12 mouse cellular contexts compared by ENCODE assay signal in the genomic region with DNA sequence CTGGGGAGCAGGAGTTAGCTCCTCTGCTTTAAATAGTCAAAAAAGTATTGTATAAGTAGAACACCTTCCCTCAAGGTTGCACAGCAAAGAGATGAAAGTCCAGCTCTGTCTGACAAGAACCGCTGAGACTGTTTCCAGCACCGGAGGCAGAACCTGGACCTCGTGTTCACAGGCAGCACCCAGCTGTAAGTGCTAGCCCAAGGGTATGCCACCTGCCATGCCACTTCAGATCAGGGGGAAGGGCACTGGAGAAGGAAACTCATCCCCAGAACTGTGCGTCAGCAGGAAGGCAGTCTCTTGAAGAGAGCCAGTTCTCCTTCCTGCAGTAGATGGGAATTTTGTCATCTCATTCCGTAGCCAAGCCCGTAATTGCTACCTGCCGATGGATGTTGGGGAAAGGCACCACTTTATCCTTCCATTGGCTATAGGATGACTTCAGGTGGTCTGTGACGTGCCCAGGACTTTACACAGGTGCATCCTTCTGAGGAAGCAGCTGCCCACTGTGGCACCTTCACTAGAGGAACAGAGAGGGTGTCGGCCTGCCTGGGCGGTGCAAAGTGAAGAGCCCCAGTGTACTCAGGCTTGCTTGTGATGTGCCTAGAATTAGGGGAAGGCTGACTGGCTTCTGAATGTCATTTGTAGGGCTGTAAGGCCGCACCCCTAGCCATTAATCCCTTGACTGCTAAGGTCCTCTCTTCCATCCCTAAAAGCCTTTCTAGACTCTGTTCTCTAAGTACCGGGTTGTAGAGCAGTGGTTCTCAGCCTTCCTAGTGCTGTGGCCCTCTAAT.
DNase-seq lines count a peak whose midpoint lies in the region; ATAC-seq and TF ChIP-seq lines count a peak whose summit lies in the region.
"Had no signal": no experiment of that assay in that cellular context is flagged by ENCODE, and none has a peak within 500 bp of the region (broad histone marks: within the 10 kb centered on the region; RNA-seq: fewer than 3 reads in every experiment).

No protein-coding gene starts in this region.

- no peaks in the 10 kb centered on the region for H3K27me3 ChIP-seq in heart, embryonic 11.5 days (ENCODE audit: control insufficient read depth, insufficient read depth, low read length)
- H3K27me3 ChIP-seq in heart, embryonic 16.5 days (ENCODE audit: control insufficient read depth, insufficient read depth, low read length): no peaks in the 10 kb centered on the region
- H3K27me3 ChIP-seq in splenic B cell, adult 2 months (ENCODE audit: control insufficient read depth, insufficient read depth, low read length, poor library complexity, severe bottlenecking): no peaks in the 10 kb centered on the region
- H3K27me3 ChIP-seq in midbrain, postnatal 0 days (ENCODE audit: insufficient read depth, low read length): no peaks in the 10 kb centered on the region
- H3K27me3 ChIP-seq: hindbrain, embryonic 15.5 days had no signal

- intact Hi-C loops in heart, postnatal 10 days (cut with DNase I): loop anchor here (5.0 kb wide), 1 partner anchor 69 kb away; no protein-coding TSS in a partner anchor

- H3K4me3 ChIP-seq in heart, embryonic 11.5 days (ENCODE audit: low read depth, low read length): no peak overlapping the region
- H3K4me3 ChIP-seq in heart, embryonic 16.5 days (ENCODE audit: low read length): no peak overlapping the region
- no peak overlapping the region for H3K4me3 ChIP-seq in midbrain, postnatal 0 days (ENCODE audit: low read depth, low read length)
- H3K4me3 ChIP-seq: embryonic facial prominence, embryonic 10.5 days; forebrain, embryonic 10.5 days; hindbrain, embryonic 15.5 days had no signal

- no peak for TF ChIP-seq CTCF in midbrain, postnatal 0 days (IDR thresholded peaks at IDR 0.05)

- H3K4me1 ChIP-seq in heart, embryonic 11.5 days (ENCODE audit: control insufficient read depth, insufficient read depth, low read length): peaks cover 39% of the 10 kb centered on the region
- peaks cover 53% of the 10 kb centered on the region for H3K4me1 ChIP-seq in heart, embryonic 16.5 days (ENCODE audit: control insufficient read depth, insufficient read depth, low read length)
- no peaks in the 10 kb centered on the region for H3K4me1 ChIP-seq in midbrain, postnatal 0 days (ENCODE audit: insufficient read depth, low read length)
- H3K4me1 ChIP-seq: embryonic facial prominence, embryonic 10.5 days; forebrain, embryonic 10.5 days; hindbrain, embryonic 15.5 days had no signal

- no peaks in the 10 kb centered on the region for H3K36me3 ChIP-seq in heart, embryonic 11.5 days (ENCODE audit: control insufficient read depth, insufficient read depth, low read length)
- H3K36me3 ChIP-seq in heart, embryonic 16.5 days (ENCODE audit: control insufficient read depth, insufficient read depth): no peaks in the 10 kb centered on the region
- H3K36me3 ChIP-seq in splenic B cell, adult 2 months (ENCODE audit: control insufficient read depth, insufficient read depth, low read length, poor library complexity, severe bottlenecking): no peaks in the 10 kb centered on the region
- H3K36me3 ChIP-seq in midbrain, postnatal 0 days (ENCODE audit: insufficient read depth, low read length): no peaks in the 10 kb centered on the region
- H3K36me3 ChIP-seq: embryonic facial prominence, embryonic 10.5 days; forebrain, embryonic 10.5 days; hindbrain, embryonic 15.5 days had no signal

- peak overlapping the region; percentile 46; the same call in 1 of the 2 replicates for H3K4me2 ChIP-seq in heart, embryonic 11.5 days
- peak overlapping the region; percentile 69; the same call in 1 of the 2 replicates for H3K4me2 ChIP-seq in heart, embryonic 16.5 days (ENCODE audit: low read depth, low read length)
- H3K4me2 ChIP-seq in midbrain, postnatal 0 days (ENCODE audit: low read depth, low read length, poor library complexity, severe bottlenecking): no peak overlapping the region
- H3K4me2 ChIP-seq: hindbrain, embryonic 15.5 days had no signal

- WGBS in heart, embryonic 11.5 days (ENCODE audit: insufficient replicate concordance): 86% methylated on average over 12 of the region's 12 CpGs
- 90% methylated on average over 12 of the region's 12 CpGs for WGBS in heart, embryonic 16.5 days
- 88% methylated on average over 12 of the region's 12 CpGs for WGBS in midbrain, postnatal 0 days

- no peak overlapping the region for H3K27ac ChIP-seq in heart, embryonic 11.5 days (ENCODE audit: low read depth, low read length)
- peak overlapping the region; percentile 93 for H3K27ac ChIP-seq in heart, embryonic 16.5 days (ENCODE audit: low read length)
- no peak overlapping the region for H3K27ac ChIP-seq in midbrain, postnatal 0 days (ENCODE audit: low read depth, low read length)
- H3K27ac ChIP-seq: embryonic facial prominence, embryonic 10.5 days; forebrain, embryonic 10.5 days; hindbrain, embryonic 15.5 days had no signal

- ATAC-seq in heart, embryonic 11.5 days (replicated peaks; ENCODE audit: insufficient number of reproducible peaks, low FRiP score, low TSS enrichment): no peak
- no peak for ATAC-seq in heart, embryonic 16.5 days (replicated peaks; ENCODE audit: extremely low read depth, insufficient read depth, low FRiP score)
- no peak for ATAC-seq in midbrain, postnatal 0 days (ENCODE audit: low FRiP score)

- no peaks in the 10 kb centered on the region for H3K9me3 ChIP-seq in heart, embryonic 11.5 days (replicated peaks; ENCODE audit: control insufficient read depth, low read length)
- peaks cover 6% of the 10 kb centered on the region; the same call in 1 of the 2 replicates for H3K9me3 ChIP-seq in heart, embryonic 16.5 days (replicated peaks; ENCODE audit: control insufficient read depth, low read length)
- no peaks in the 10 kb centered on the region for H3K9me3 ChIP-seq in midbrain, postnatal 0 days (ENCODE audit: low read length)
- H3K9me3 ChIP-seq: embryonic facial prominence, embryonic 10.5 days; hindbrain, embryonic 15.5 days had no signal

- DNase-seq in heart, postnatal 10 days: no peak
- peak; percentile 25 to 43 for DNase-seq in spleen, adult 18-20 months
- DNase-seq in spleen, postnatal 4 days (ENCODE audit: low spot score in 2 of 2): no peak
- DNase-seq in splenic B cell, adult 2 months (ENCODE audit: low read depth, low spot score): peak; percentile 62
- no peak for DNase-seq in left cerebral cortex, adult 8-10 months (ENCODE audit: low spot score in 2 of 2)
- DNase-seq in midbrain, postnatal 0 days (ENCODE audit: low spot score): no peak
- DNase-seq: adrenal gland, postnatal 36 days had no signal

- H3K9ac ChIP-seq in heart, embryonic 11.5 days (ENCODE audit: low read depth, low read length): no peak overlapping the region
- H3K9ac ChIP-seq in heart, embryonic 16.5 days (ENCODE audit: low read length): peak overlapping the region; percentile 68; the same call in 1 of the 2 replicates
- H3K9ac ChIP-seq in midbrain, postnatal 0 days (replicated peaks; ENCODE audit: low read length, poor library complexity, severe bottlenecking): no peak overlapping the region
- H3K9ac ChIP-seq: hindbrain, embryonic 15.5 days had no signal

Comparison
In these comparisons a context has a peak if more than half of its experiments do, and no peak if none do; other contexts are left out.
1. DNase-seq: peak in spleen, adult 18-20 months (2 of 2) and splenic B cell, adult 2 months (single experiment); none in heart, postnatal 10 days (0 of 2), spleen, postnatal 4 days (0 of 2), left cerebral cortex, adult 8-10 months (0 of 2) and midbrain, postnatal 0 days (single experiment).